Mouse (Mus musculus) embryonic fibroblast, embryonic 13.5 days (primary cell): ENCODE data around the gene Ric8a.

Experiments
- CTCF ChIP-seq: IDR thresholded peaks from 2 replicates; pipeline ENCODE4 v1.5.1; 2011; ENCODE audit warnings: mild to moderate bottlenecking, control low read depth, low read length, moderate library complexity, borderline replicate concordance; ENCODE audit not compliant: insufficient read depth
- POLR2A ChIP-seq: IDR thresholded peaks from 2 replicates; pipeline ENCODE4 v1.6.1; 2011; ENCODE audit warnings: low read depth, mild to moderate bottlenecking, control low read depth, low read length, moderate library complexity

- TF ChIP-seq CTCF (no peak), POLR2A (no peak)
Observed at GRCm38 (mm10) chr7:140835758-140836087, 21.0 kb upstream of the Ric8a start.
